Mouse (Mus musculus): ENCODE results near the gene Jph2.

GRCm38 (mm10) chr2:163438619-163439451 lies 41.0 kb upstream of the Jph2 start:
- TF ChIP-seq CTCF (IDR thresholded peaks at IDR 0.05) (no peak), POLR2A (IDR thresholded peaks at IDR 0.05; ENCODE audit: insufficient read depth, low read depth, low read length) (no peak)

All from heart, adult 2 months (tissue).